ENCODE assay signal across 23 mouse cellular contexts in genomic region chr16:11022113-11022489, GRCm38 (mm10). TPM values are rescaled to one million over a fixed set of nuclear protein-coding genes. Genes with fewer than 3 reads are reported as not detected.
DNase-seq lines count a peak whose midpoint lies in the region; ATAC-seq lines count a peak whose summit lies in the region.
"Had no signal": no experiment of that assay in that cellular context is flagged by ENCODE, and none has a peak within 500 bp of the region (broad histone marks: within the 10 kb centered on the region; RNA-seq: fewer than 3 reads in every experiment).

No protein-coding gene starts in this region.

- no peak overlapping the region for H3K27ac ChIP-seq in hindbrain, embryonic 13.5 days
- H3K27ac ChIP-seq in hindbrain, embryonic 16.5 days (ENCODE audit: low read depth, low read length): no peak overlapping the region
- no peak overlapping the region for H3K27ac ChIP-seq in midbrain, embryonic 15.5 days
- H3K27ac ChIP-seq in midbrain, embryonic 10.5 days (replicated peaks): no peak overlapping the region
- H3K27ac ChIP-seq: forebrain, embryonic 10.5 days; heart, embryonic 10.5 days; limb, embryonic 12.5 days; macrophage had no signal

- H3K27me3 ChIP-seq in hindbrain, embryonic 13.5 days: no peaks in the 10 kb centered on the region
- H3K27me3 ChIP-seq in hindbrain, embryonic 16.5 days (replicated peaks; ENCODE audit: control insufficient read depth, insufficient read depth, low read length): no peaks in the 10 kb centered on the region
- no peaks in the 10 kb centered on the region for H3K27me3 ChIP-seq in midbrain, embryonic 15.5 days (replicated peaks)
- H3K27me3 ChIP-seq in midbrain, embryonic 10.5 days (ENCODE audit: low read depth, poor library complexity, severe bottlenecking): no peaks in the 10 kb centered on the region
- H3K27me3 ChIP-seq: embryonic facial prominence, embryonic 12.5 days; heart, embryonic 15.5 days; midbrain, embryonic 12.5 days had no signal

- ATAC-seq in hindbrain, embryonic 13.5 days (ENCODE audit: low FRiP score): peak; percentile 43; the same call in 1 of the 2 replicates
- no peak for ATAC-seq in hindbrain, embryonic 16.5 days
- peak; percentile 33; the same call in 1 of the 2 replicates for ATAC-seq in midbrain, embryonic 15.5 days (replicated peaks)
- peak; percentile 76 for ATAC-seq in granulocyte monocyte progenitor cell, adult 5-6 weeks (replicated peaks; ENCODE audit: poor library complexity, severe bottlenecking)
- ATAC-seq in neutrophil, adult 5-6 weeks (ENCODE audit: extremely low read depth, insufficient number of reproducible peaks, low FRiP score, poor library complexity, severe bottlenecking): peak; percentile 87
- ATAC-seq: intestine, postnatal 0 days had no signal

- WGBS in hindbrain, embryonic 13.5 days: 91% methylated on average over 4 of the region's 4 CpGs
- WGBS in hindbrain, embryonic 16.5 days: 89% methylated on average over 4 of the region's 4 CpGs
- WGBS in midbrain, embryonic 15.5 days: 86% methylated on average over 4 of the region's 4 CpGs
- 91% methylated on average over 4 of the region's 4 CpGs for WGBS in midbrain, embryonic 10.5 days

- no peak overlapping the region for H3K4me3 ChIP-seq in hindbrain, embryonic 13.5 days
- H3K4me3 ChIP-seq in hindbrain, embryonic 16.5 days (ENCODE audit: low read length): no peak overlapping the region
- H3K4me3 ChIP-seq in midbrain, embryonic 15.5 days: no peak overlapping the region
- H3K4me3 ChIP-seq in midbrain, embryonic 10.5 days: no peak overlapping the region
- H3K4me3 ChIP-seq: embryonic facial prominence, embryonic 12.5 days; forebrain, embryonic 10.5 days; heart, embryonic 10.5 days; heart, embryonic 15.5 days; limb, embryonic 12.5 days; midbrain, embryonic 12.5 days had no signal

- no peak for DNase-seq in midbrain, embryonic 10.5 days (ENCODE audit: low spot score)
- DNase-seq in cerebellum, postnatal 25 days: no peak
- DNase-seq: adrenal gland, postnatal 36 days; B cell, adult 2 months; cerebellum, postnatal 14 days; gastrocnemius, postnatal 14 days; heart, adult 11 months; kidney, postnatal 14 days; thymus, adult 2 months; thymus, postnatal 36 days had no signal

- H3K4me1 ChIP-seq in hindbrain, embryonic 13.5 days (replicated peaks): peaks cover 3% of the 10 kb centered on the region; the same call in 1 of the 2 replicates
- H3K4me1 ChIP-seq in hindbrain, embryonic 16.5 days (ENCODE audit: control insufficient read depth, insufficient read depth, low read depth, low read length): no peaks in the 10 kb centered on the region
- no peaks in the 10 kb centered on the region for H3K4me1 ChIP-seq in midbrain, embryonic 15.5 days
- peaks cover 7% of the 10 kb centered on the region for H3K4me1 ChIP-seq in midbrain, embryonic 10.5 days
- H3K4me1 ChIP-seq: midbrain, embryonic 12.5 days had no signal

- H3K9me3 ChIP-seq in hindbrain, embryonic 13.5 days: no peaks in the 10 kb centered on the region
- H3K9me3 ChIP-seq in hindbrain, embryonic 16.5 days (ENCODE audit: control insufficient read depth, low read length): no peaks in the 10 kb centered on the region
- H3K9me3 ChIP-seq in midbrain, embryonic 15.5 days: no peaks in the 10 kb centered on the region
- H3K9me3 ChIP-seq in midbrain, embryonic 10.5 days (replicated peaks): no peaks in the 10 kb centered on the region
- H3K9me3 ChIP-seq: embryonic facial prominence, embryonic 12.5 days; forebrain, embryonic 10.5 days; heart, embryonic 10.5 days; heart, embryonic 15.5 days; limb, embryonic 12.5 days; midbrain, embryonic 12.5 days had no signal

- H3K4me2 ChIP-seq in hindbrain, embryonic 13.5 days: no peak overlapping the region
- H3K4me2 ChIP-seq in hindbrain, embryonic 16.5 days (ENCODE audit: low read length): no peak overlapping the region
- H3K4me2 ChIP-seq in midbrain, embryonic 15.5 days: no peak overlapping the region
- H3K4me2 ChIP-seq: embryonic facial prominence, embryonic 12.5 days; heart, embryonic 15.5 days; limb, embryonic 12.5 days; midbrain, embryonic 12.5 days had no signal

- H3K36me3 ChIP-seq in hindbrain, embryonic 13.5 days: no peaks in the 10 kb centered on the region
- H3K36me3 ChIP-seq in hindbrain, embryonic 16.5 days (ENCODE audit: control insufficient read depth, insufficient read depth, low read length): no peaks in the 10 kb centered on the region
- no peaks in the 10 kb centered on the region for H3K36me3 ChIP-seq in midbrain, embryonic 15.5 days (replicated peaks)
- no peaks in the 10 kb centered on the region for H3K36me3 ChIP-seq in midbrain, embryonic 10.5 days
- H3K36me3 ChIP-seq: embryonic facial prominence, embryonic 12.5 days; forebrain, embryonic 10.5 days; heart, embryonic 10.5 days; heart, embryonic 15.5 days; limb, embryonic 12.5 days; midbrain, embryonic 12.5 days had no signal

- no peak overlapping the region for H3K9ac ChIP-seq in hindbrain, embryonic 13.5 days
- H3K9ac ChIP-seq in hindbrain, embryonic 16.5 days (ENCODE audit: low read depth, low read length): no peak overlapping the region
- H3K9ac ChIP-seq in midbrain, embryonic 15.5 days: no peak overlapping the region
- H3K9ac ChIP-seq: embryonic facial prominence, embryonic 12.5 days; heart, embryonic 15.5 days; limb, embryonic 12.5 days; midbrain, embryonic 12.5 days had no signal

RNA-seq across cellular contexts. Expression of gene Snn, which starts 38.6 kb away (rescaled TPM):
- polyA plus RNA-seq in hindbrain, embryonic 13.5 days (2015; fragmentation: Nextera tagmentation; extraction: Ambion mirVana): 145 TPM in 2 replicates
- polyA plus RNA-seq in hindbrain, embryonic 16.5 days (2015; fragmentation: Nextera tagmentation; extraction: Ambion mirVana): 134 and 150 TPM in 2 replicates
- 135 TPM in 2 replicates for polyA plus RNA-seq in midbrain, embryonic 15.5 days (2015; fragmentation: Nextera tagmentation; extraction: Ambion mirVana)
- 86.7 and 106 TPM in 2 replicates for polyA plus RNA-seq in midbrain, embryonic 10.5 days (2016; fragmentation: Nextera tagmentation; extraction: Ambion mirVana)
- total RNA-seq in granulocyte monocyte progenitor cell, adult 5-6 weeks (2014; fragmentation: Nextera tagmentation): 1.8 and 2.2 TPM in 2 replicates
- total RNA-seq in granulocyte monocyte progenitor cell, adult 5-6 weeks (2017): 0.43 and 2.0 TPM in 2 replicates
- total RNA-seq in neutrophil, adult 5-6 weeks (2017): 214 and 226 TPM in 2 replicates

RNA-seq across cellular contexts. Expression of gene Litaf, which starts 43.9 kb away (rescaled TPM):
- 36.4 and 40.6 TPM in 2 replicates for polyA plus RNA-seq in hindbrain, embryonic 13.5 days (2015; fragmentation: Nextera tagmentation; extraction: Ambion mirVana)
- polyA plus RNA-seq in hindbrain, embryonic 16.5 days (2015; fragmentation: Nextera tagmentation; extraction: Ambion mirVana): 28.9 and 31.6 TPM in 2 replicates
- 28.0 and 28.8 TPM in 2 replicates for polyA plus RNA-seq in midbrain, embryonic 15.5 days (2015; fragmentation: Nextera tagmentation; extraction: Ambion mirVana)
- 97.9 and 106 TPM in 2 replicates for polyA plus RNA-seq in midbrain, embryonic 10.5 days (2016; fragmentation: Nextera tagmentation; extraction: Ambion mirVana)
- total RNA-seq in granulocyte monocyte progenitor cell, adult 5-6 weeks (2014; fragmentation: Nextera tagmentation): 46.4 and 48.0 TPM in 2 replicates
- total RNA-seq in granulocyte monocyte progenitor cell, adult 5-6 weeks (2017): 27.4 and 33.4 TPM in 2 replicates
- 208 and 209 TPM in 2 replicates for total RNA-seq in neutrophil, adult 5-6 weeks (2017)
